Mouse (Mus musculus) lung, adult 2 months (tissue): ENCODE data around the gene Limch1.

Experiments
- CTCF ChIP-seq: fragments of 200-500 bp; IDR thresholded peaks from 2 replicates; pipeline ENCODE4 v1.5.1; 2011; ENCODE audit warnings: mild to moderate bottlenecking, low read length, control low read depth; ENCODE audit not compliant: insufficient read depth
- POLR2A ChIP-seq: fragments of 200-500 bp; IDR thresholded peaks from 2 replicates; pipeline ENCODE4 v1.6.1; 2011; ENCODE audit warnings: low read depth, mild to moderate bottlenecking, control low read depth, low read length, borderline replicate concordance; ENCODE audit errors: extremely low read depth

GRCm38 (mm10) chr5:66998341-66998740, 252.7 kb downstream of the Limch1 start:
- TF ChIP-seq POLR2A (no peak), CTCF (no peak)
